Mouse (Mus musculus): Measurements from ENCODE around the gene Ears2. TPM values are rescaled to one million over a fixed set of nuclear protein-coding genes. Genes with fewer than 3 reads are reported as not detected.

Ears2 gene
- polyA plus RNA-seq, 1 experiment from 2014 or later: 10.7 TPM

- 2% methylated on average over 58 of the region's 58 CpGs for WGBS
- peaks cover 30% of the 10 kb centered on the region for H3K4me1 ChIP-seq (replicated peaks)
- ATAC-seq (ENCODE audit: low FRiP score, low read depth): peak; percentile 27
- peak overlapping the region; percentile 96 for H3K27ac ChIP-seq (replicated peaks)
- peak overlapping the region; percentile 100 for H3K4me3 ChIP-seq
- H3K4me2 ChIP-seq: peak overlapping the region; percentile 85
- no peaks in the 10 kb centered on the region for H3K9me3 ChIP-seq
- no peaks in the 10 kb centered on the region for H3K27me3 ChIP-seq
- H3K9ac ChIP-seq: peak overlapping the region; percentile 98
- peaks cover 21% of the 10 kb centered on the region for H3K36me3 ChIP-seq
Observed at GRCm38 (mm10) chr7:122067517-122068381, 686 bp upstream of the Ears2 start.

GRCm38 (mm10) chr7:122066102-122066944, 740 bp downstream of the Ears2 start:
- Histone ChIP-seq H3K4me3 (peak overlapping the region; percentile 100), H3K9me3 (no peaks in the 10 kb centered on the region), H3K36me3 (peaks cover 6% of the 10 kb centered on the region; the same call in 1 of the 2 replicates), H3K4me1 (replicated peaks) (peaks cover 30% of the 10 kb centered on the region), H3K27me3 (no peaks in the 10 kb centered on the region), H3K4me2 (peak overlapping the region; percentile 85), H3K27ac (replicated peaks) (peak overlapping the region; percentile 96), H3K9ac (peak overlapping the region; percentile 98)
- ATAC-seq (ENCODE audit: low FRiP score, low read depth): peak; percentile 73
- 21% methylated on average over 31 of the region's 31 CpGs for WGBS

DNA sequence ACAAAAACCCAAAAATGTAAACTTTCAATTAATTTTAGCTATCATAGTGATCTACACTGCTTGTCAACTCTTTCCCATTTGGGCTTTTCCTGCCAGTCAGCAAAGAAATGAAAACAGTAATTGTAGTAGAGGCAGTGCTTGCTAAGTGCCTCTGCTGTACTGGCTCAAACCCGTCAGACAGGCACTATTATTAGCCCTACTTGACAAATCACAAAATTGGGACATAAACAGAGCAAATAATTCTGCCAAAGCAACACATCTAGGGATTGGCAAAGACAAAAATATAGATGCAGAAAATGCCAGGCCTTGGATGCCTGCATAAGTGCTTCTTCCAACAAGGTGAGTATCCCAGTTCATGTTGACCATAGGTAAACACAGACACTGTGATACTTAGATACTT, 1.4 kb downstream of the Ears2 start:
- H3K9ac ChIP-seq: no peak overlapping the region

DNA sequence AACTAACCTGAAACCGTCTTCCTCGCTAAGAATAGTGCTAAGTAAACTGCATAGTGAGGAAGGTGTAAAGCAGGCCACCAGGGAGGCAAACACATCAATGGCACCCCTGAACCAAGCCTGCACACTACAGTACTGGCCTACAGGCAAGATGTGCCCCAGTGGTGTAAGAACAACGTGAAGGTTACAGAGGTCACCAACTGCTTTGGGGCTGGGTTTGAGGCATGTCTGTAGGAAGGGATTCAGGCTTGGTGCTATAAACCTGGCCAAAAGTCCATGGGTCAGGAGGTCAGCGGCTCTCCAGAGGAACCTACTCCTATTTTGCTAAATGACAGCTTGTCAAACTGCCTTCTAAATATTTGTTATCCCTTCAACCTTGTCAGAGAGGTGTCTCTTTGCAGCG, 10.4 kb downstream of the Ears2 start:
- Histone ChIP-seq H3K27me3 (no peaks in the 10 kb centered on the region), H3K4me3 (no peak overlapping the region), H3K9ac (no peak overlapping the region), H3K4me1 (replicated peaks) (no peaks in the 10 kb centered on the region), H3K9me3 (no peaks in the 10 kb centered on the region), H3K36me3 (peaks cover 34% of the 10 kb centered on the region), H3K27ac (replicated peaks) (no peak overlapping the region), H3K4me2 (no peak overlapping the region)
- ATAC-seq (ENCODE audit: low FRiP score, low read depth): no peak
- WGBS: 92% methylated on average over 5 of the region's 5 CpGs

More for the DNA sequence above, 1.4 kb downstream of the Ears2 start:
- H3K4me3 ChIP-seq: no peak overlapping the region
- ATAC-seq (ENCODE audit: low FRiP score, low read depth): no peak
- peaks cover 30% of the 10 kb centered on the region for H3K4me1 ChIP-seq (replicated peaks)
- H3K9me3 ChIP-seq: no peaks in the 10 kb centered on the region
- H3K27ac ChIP-seq (replicated peaks): no peak overlapping the region
- H3K27me3 ChIP-seq: no peaks in the 10 kb centered on the region
- WGBS: 82% methylated on average over 1 of the region's 1 CpGs
- peak overlapping the region; percentile 85 for H3K4me2 ChIP-seq
- peaks cover 4% of the 10 kb centered on the region; the same call in 1 of the 2 replicates for H3K36me3 ChIP-seq

GRCm38 (mm10) chr7:122050834-122051233, 16.2 kb downstream of the Ears2 start:
- Histone ChIP-seq H3K9ac (no peak overlapping the region), H3K4me1 (replicated peaks) (no peaks in the 10 kb centered on the region), H3K27ac (replicated peaks) (no peak overlapping the region), H3K9me3 (no peaks in the 10 kb centered on the region), H3K4me2 (no peak overlapping the region), H3K27me3 (no peaks in the 10 kb centered on the region), H3K36me3 (peaks cover 36% of the 10 kb centered on the region), H3K4me3 (no peak overlapping the region)
- WGBS: 77% methylated on average over 1 of the region's 1 CpGs
- no peak for ATAC-seq (ENCODE audit: low FRiP score, low read depth)

DNA sequence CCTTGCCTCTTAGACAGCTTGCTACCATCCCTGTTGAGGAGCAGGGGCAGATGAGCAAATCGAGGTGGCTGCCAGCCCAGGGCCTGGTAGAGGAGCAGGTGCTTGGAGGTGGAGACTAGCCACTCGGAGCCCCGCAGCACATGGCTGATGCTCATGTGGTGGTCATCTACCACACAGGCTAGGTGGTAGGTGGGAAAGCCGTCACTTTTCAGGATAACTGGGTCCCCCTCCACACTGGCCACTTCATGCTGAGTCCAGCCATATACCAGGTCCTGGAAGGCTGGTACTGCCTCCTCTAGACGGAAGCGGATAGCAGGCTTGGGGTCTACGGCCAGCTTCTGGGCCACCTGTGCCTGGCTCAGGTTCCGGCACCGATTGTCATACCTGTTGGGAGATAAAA, 18.9 kb downstream of the Ears2 start:
- H3K4me3 ChIP-seq: no peak overlapping the region
- 96% methylated on average over 9 of the region's 9 CpGs for WGBS
- H3K4me2 ChIP-seq: no peak overlapping the region
- H3K9ac ChIP-seq: no peak overlapping the region
- no peaks in the 10 kb centered on the region for H3K27me3 ChIP-seq
- no peaks in the 10 kb centered on the region for H3K9me3 ChIP-seq
- H3K4me1 ChIP-seq (replicated peaks): no peaks in the 10 kb centered on the region
- H3K36me3 ChIP-seq: peaks cover 22% of the 10 kb centered on the region
- ATAC-seq (ENCODE audit: low FRiP score, low read depth): no peak
- no peak overlapping the region for H3K27ac ChIP-seq (replicated peaks)

DNA sequence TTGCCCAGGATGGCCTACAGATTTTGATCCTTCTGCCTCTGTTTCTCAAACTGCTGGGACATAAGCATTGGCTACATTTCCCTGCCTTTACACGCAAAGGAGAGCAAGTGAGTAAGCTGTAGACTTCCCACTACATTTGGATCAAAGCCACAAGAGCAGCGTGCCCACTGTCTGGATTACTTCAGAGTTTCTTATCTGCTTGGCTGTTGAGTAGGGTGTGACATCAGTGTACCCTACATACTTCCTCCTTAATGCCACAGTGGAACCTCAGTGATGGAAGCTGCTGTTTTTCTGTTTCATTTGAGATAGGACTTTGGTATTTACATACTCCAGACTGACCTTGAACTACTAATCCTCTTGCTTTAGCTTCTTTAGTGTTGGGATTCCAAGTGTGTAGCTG, 20.2 kb downstream of the Ears2 start:
- peaks cover 22% of the 10 kb centered on the region for H3K36me3 ChIP-seq
- no peak overlapping the region for H3K4me2 ChIP-seq
- no peak overlapping the region for H3K27ac ChIP-seq (replicated peaks)
- H3K4me1 ChIP-seq (replicated peaks): no peaks in the 10 kb centered on the region
- no peak overlapping the region for H3K9ac ChIP-seq
- no peaks in the 10 kb centered on the region for H3K27me3 ChIP-seq
- no peak overlapping the region for H3K4me3 ChIP-seq
- no peaks in the 10 kb centered on the region for H3K9me3 ChIP-seq
- 89% methylated on average over 2 of the region's 2 CpGs for WGBS
- no peak for ATAC-seq (ENCODE audit: low FRiP score, low read depth)

DNA sequence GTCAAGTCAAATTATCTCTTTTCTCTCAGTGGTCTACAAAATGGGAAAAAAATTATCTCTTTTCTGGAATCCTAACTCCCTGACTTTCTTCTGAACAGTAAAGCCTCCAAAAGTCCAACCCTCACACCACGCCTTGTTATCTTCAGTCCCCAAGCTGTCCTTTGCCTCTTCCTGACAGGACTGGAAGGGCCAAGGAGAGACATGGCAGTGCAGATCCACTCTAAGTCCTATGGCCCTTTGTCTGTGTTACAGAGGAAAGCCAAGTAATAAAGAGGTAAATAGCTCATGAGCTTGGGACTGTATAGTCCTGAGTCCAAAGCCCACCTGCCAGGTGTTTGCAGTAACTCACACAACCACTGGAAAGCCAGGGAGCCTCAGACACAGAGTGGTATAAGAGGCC, 21.4 kb downstream of the Ears2 start:
- ATAC-seq (ENCODE audit: low FRiP score, low read depth): no peak
- peaks cover 27% of the 10 kb centered on the region for H3K36me3 ChIP-seq

DNA sequence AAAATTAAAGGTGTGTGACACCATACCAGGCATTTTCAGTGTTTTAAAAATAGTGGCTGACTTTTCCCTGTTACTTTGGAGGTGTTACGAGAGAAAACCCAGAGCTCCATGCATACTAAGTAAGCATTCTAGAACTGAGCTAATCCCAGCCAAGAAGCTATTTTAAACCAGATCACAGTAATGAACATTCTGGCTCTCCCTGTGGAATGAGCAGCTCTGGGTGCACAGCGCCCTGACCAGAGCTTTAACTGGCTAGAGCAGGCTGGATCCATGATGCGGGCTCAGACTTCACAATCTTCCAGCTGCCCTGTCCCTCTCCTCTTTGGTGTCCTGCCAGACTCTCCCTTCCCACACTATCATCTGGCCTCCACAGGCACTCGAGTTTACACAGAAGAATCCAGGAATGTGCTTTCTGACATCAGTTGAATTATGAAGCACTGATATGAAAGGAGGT, 21.9 kb downstream of the Ears2 start:
- ATAC-seq (ENCODE audit: low FRiP score, low read depth): no peak

More for the DNA sequence above, 21.4 kb downstream of the Ears2 start:
- no peak overlapping the region for H3K4me2 ChIP-seq
- H3K9me3 ChIP-seq: no peaks in the 10 kb centered on the region
- H3K27ac ChIP-seq (replicated peaks): no peak overlapping the region
- H3K4me3 ChIP-seq: no peak overlapping the region
- no peak overlapping the region for H3K9ac ChIP-seq
- no peaks in the 10 kb centered on the region for H3K4me1 ChIP-seq (replicated peaks)
- WGBS: 97% methylated on average over 1 of the region's 1 CpGs
- no peaks in the 10 kb centered on the region for H3K27me3 ChIP-seq

GRCm38 (mm10) chr7:122044106-122044505, 23.0 kb downstream of the Ears2 start:
- no peak overlapping the region for H3K27ac ChIP-seq (replicated peaks)
- no peak overlapping the region for H3K4me3 ChIP-seq
- H3K36me3 ChIP-seq: peaks cover 25% of the 10 kb centered on the region
- WGBS: 89% methylated on average over 8 of the region's 8 CpGs
- no peaks in the 10 kb centered on the region for H3K27me3 ChIP-seq
- no peak for ATAC-seq (ENCODE audit: low FRiP score, low read depth)
- H3K4me2 ChIP-seq: no peak overlapping the region
- H3K4me1 ChIP-seq (replicated peaks): no peaks in the 10 kb centered on the region
- H3K9me3 ChIP-seq: no peaks in the 10 kb centered on the region
- no peak overlapping the region for H3K9ac ChIP-seq

More for the DNA sequence above, 21.9 kb downstream of the Ears2 start:
- H3K27ac ChIP-seq (replicated peaks): no peak overlapping the region
- peaks cover 27% of the 10 kb centered on the region for H3K36me3 ChIP-seq
- H3K9me3 ChIP-seq: no peaks in the 10 kb centered on the region
- no peak overlapping the region for H3K4me3 ChIP-seq
- H3K9ac ChIP-seq: no peak overlapping the region
- H3K4me1 ChIP-seq (replicated peaks): no peaks in the 10 kb centered on the region
- no peaks in the 10 kb centered on the region for H3K27me3 ChIP-seq
- H3K4me2 ChIP-seq: no peak overlapping the region
- WGBS: 89% methylated on average over 4 of the region's 4 CpGs

DNA sequence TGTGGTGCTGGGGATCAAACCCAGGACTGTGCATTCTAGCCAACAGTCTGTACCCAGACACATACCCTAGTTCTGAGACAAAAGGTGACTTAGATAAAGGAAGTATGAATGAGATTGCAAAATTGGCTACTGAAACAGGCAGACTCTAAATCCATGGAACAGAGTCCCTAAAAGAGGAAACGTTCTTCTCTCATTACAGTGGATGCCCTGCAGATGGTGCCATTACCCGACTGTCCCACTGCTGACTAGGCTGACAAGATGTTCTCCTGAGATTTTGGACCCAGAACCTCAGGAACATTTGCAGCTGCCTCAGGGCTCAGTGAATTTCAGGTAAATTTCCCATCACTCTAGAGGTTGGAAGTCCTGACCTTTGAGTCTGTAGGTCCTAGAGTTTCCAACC, 32.7 kb downstream of the Ears2 start:
- no peaks in the 10 kb centered on the region for H3K9me3 ChIP-seq
- no peak overlapping the region for H3K27ac ChIP-seq (replicated peaks)
- no peak overlapping the region for H3K9ac ChIP-seq
- WGBS: 49% methylated on average over 2 of the region's 2 CpGs
- H3K27me3 ChIP-seq: no peaks in the 10 kb centered on the region
- H3K36me3 ChIP-seq: peaks cover 10% of the 10 kb centered on the region; the same call in 1 of the 2 replicates
- no peak overlapping the region for H3K4me2 ChIP-seq
- H3K4me3 ChIP-seq: no peak overlapping the region
- no peak for ATAC-seq (ENCODE audit: low FRiP score, low read depth)
- H3K4me1 ChIP-seq (replicated peaks): no peaks in the 10 kb centered on the region

DNA sequence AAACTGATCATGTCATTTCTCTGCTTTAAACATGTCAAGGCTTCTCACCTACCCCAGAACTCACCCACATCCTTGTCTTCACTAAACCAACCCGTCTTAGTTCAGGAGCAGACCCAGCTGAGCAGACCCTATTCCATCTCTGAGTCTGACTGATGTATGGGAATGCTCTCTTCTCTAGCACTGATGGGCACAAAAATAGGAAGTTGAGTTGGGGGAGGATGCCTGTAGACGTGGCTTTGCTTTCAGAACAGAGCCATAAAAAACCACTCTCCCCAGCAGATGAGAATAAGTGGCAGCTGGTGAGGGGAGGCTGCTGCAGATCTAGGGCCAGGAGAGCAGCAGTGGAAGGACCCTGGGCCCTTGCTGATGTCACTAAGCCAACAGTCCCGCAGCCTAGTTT, 33.7 kb downstream of the Ears2 start:
- WGBS: 82% methylated on average over 3 of the region's 3 CpGs
- H3K4me1 ChIP-seq (replicated peaks): no peaks in the 10 kb centered on the region
- peaks cover 7% of the 10 kb centered on the region; the same call in 1 of the 2 replicates for H3K36me3 ChIP-seq
- H3K9ac ChIP-seq: no peak overlapping the region
- H3K27ac ChIP-seq (replicated peaks): no peak overlapping the region
- no peaks in the 10 kb centered on the region for H3K27me3 ChIP-seq
- no peak for ATAC-seq (ENCODE audit: low FRiP score, low read depth)
- no peak overlapping the region for H3K4me2 ChIP-seq
- H3K9me3 ChIP-seq: no peaks in the 10 kb centered on the region
- H3K4me3 ChIP-seq: no peak overlapping the region

All from hindbrain, embryonic 15.5 days (tissue).